Mouse (Mus musculus) heart, embryonic 10.5 days (tissue): ENCODE data around the gene Adap1. TPM values are rescaled to one million over a fixed set of nuclear protein-coding genes. Genes with fewer than 3 reads are reported as not detected.
A peak's percentile ranks its signal among the peaks of the same experiment; 100 is the strongest.

Experiments
- DNase-seq: peaks from one replicate; pipeline ENCODE4 v3.0.0-alpha.2; 2017; ENCODE audit warnings: low spot score
- H3K27ac ChIP-seq: fragments of 300-500 bp; sonication (generic); 2 replicates; pipeline ENCODE4 v1.5.1; 2016; ENCODE audit warnings: mild to moderate bottlenecking
- H3K27me3 ChIP-seq: fragments of 300-500 bp; sonication (generic); 2 replicates; pipeline ENCODE4 v1.6.1; 2016; ENCODE audit warnings: mild to moderate bottlenecking; ENCODE audit not compliant: poor library complexity, insufficient read depth, severe bottlenecking
- H3K36me3 ChIP-seq: fragments of 300-500 bp; sonication (generic); 2 replicates; pipeline ENCODE4 v1.6.1; 2016; ENCODE audit warnings: mild to moderate bottlenecking, moderate library complexity
- H3K4me1 ChIP-seq: fragments of 300-500 bp; sonication (generic); 2 replicates; pipeline ENCODE4 v1.6.1; 2016; ENCODE audit warnings: mild to moderate bottlenecking
- H3K4me3 ChIP-seq: fragments of 300-500 bp; sonication (generic); 2 replicates; pipeline ENCODE4 v1.5.1; 2016; ENCODE audit warnings: mild to moderate bottlenecking, moderate library complexity
- H3K9me3 ChIP-seq: fragments of 300-500 bp; sonication (generic); 2 replicates; pipeline ENCODE4 v1.6.1; 2016; ENCODE audit warnings: mild to moderate bottlenecking, moderate library complexity
- WGBS: fragments of 180-500 bp; shearing (Covaris S2); methylation state at CpG from one replicate; pipeline ENCODE4 v1.1.7; 2016; 5-methylcytosine and 5-hydroxymethylcytosine counted together
- polyA plus RNA-seq: library from polyadenylated mRNA; unstranded; fragments of >200 nt; fragmentation: Nextera tagmentation; extraction: Ambion mirVana; gene quantifications from 2 replicates; pipeline ENCODE4 v1.2.1, GENCODE M21; 2016

Adap1 gene
- 1.1 and 1.2 TPM in 2 replicates for polyA plus RNA-seq

GRCm38 (mm10) chr5:139325395-139325966, at the start of gene Adap1:
Adap1 (minus strand) TSS chr5:139325622.
- no peaks in the 10 kb centered on the region for H3K36me3 ChIP-seq
- H3K4me1 ChIP-seq: peaks cover 15% of the 10 kb centered on the region
- H3K27ac ChIP-seq: peak within 1 kb of the TSS; percentile 75
- peaks cover 96% of the 10 kb centered on the region for H3K27me3 ChIP-seq
- H3K9me3 ChIP-seq: no peaks in the 10 kb centered on the region
- peak within 1 kb of the TSS; percentile 75 for H3K4me3 ChIP-seq
- no peak for DNase-seq
- WGBS: 5% methylated on average over 61 of the region's 61 CpGs

GRCm38 (mm10) chr5:139374841-139375240, 49.4 kb upstream of the Adap1 start:
- Histone ChIP-seq H3K36me3 (no peaks in the 10 kb centered on the region), H3K27me3 (0 out of 2 replicates have a peak, but pooled peaks cover 4% of the 10 kb centered on the region), H3K9me3 (no peaks in the 10 kb centered on the region), H3K4me3 (no peak overlapping the region), H3K4me1 (peaks cover 94% of the 10 kb centered on the region), H3K27ac (no peak overlapping the region)
- DNase-seq: no peak
- 86% methylated on average over 2 of the region's 2 CpGs for WGBS

GRCm38 (mm10) chr5:139373889-139374444, 48.5 kb upstream of the Adap1 start:
- H3K36me3 ChIP-seq: no peaks in the 10 kb centered on the region
- 79% methylated on average over 6 of the region's 6 CpGs for WGBS
- H3K27ac ChIP-seq: no peak overlapping the region
- no peak for DNase-seq
- H3K4me3 ChIP-seq: no peak overlapping the region
- H3K9me3 ChIP-seq: no peaks in the 10 kb centered on the region
- peaks cover 92% of the 10 kb centered on the region for H3K4me1 ChIP-seq
- 0 out of 2 replicates have a peak, but pooled peaks cover 4% of the 10 kb centered on the region for H3K27me3 ChIP-seq

GRCm38 (mm10) chr5:139373126-139373525, 47.7 kb upstream of the Adap1 start:
- H3K4me1 ChIP-seq: peaks cover 88% of the 10 kb centered on the region
- H3K36me3 ChIP-seq: no peaks in the 10 kb centered on the region
- 0 out of 2 replicates have a peak, but pooled peaks cover 4% of the 10 kb centered on the region for H3K27me3 ChIP-seq
- WGBS: 79% methylated on average over 3 of the region's 3 CpGs
- no peak for DNase-seq
- no peaks in the 10 kb centered on the region for H3K9me3 ChIP-seq
- no peak overlapping the region for H3K4me3 ChIP-seq
- peak overlapping the region; percentile 99; the same call in 1 of the 2 replicates for H3K27ac ChIP-seq

GRCm38 (mm10) chr5:139371631-139372401, 46.4 kb upstream of the Adap1 start:
- peak; percentile 97 for DNase-seq
- peaks cover 75% of the 10 kb centered on the region for H3K4me1 ChIP-seq
- 2% methylated on average over 39 of the region's 39 CpGs for WGBS
- peak overlapping the region; percentile 76 for H3K4me3 ChIP-seq
- H3K36me3 ChIP-seq: no peaks in the 10 kb centered on the region
- no peaks in the 10 kb centered on the region for H3K9me3 ChIP-seq
- H3K27me3 ChIP-seq: 0 out of 2 replicates have a peak, but pooled peaks cover 4% of the 10 kb centered on the region
- H3K27ac ChIP-seq: peak overlapping the region; percentile 99

- Histone ChIP-seq H3K27ac (peak overlapping the region; percentile 99), H3K4me1 (peaks cover 68% of the 10 kb centered on the region)
Observed at GRCm38 (mm10) chr5:139371118-139371517, 45.7 kb upstream of the Adap1 start.

GRCm38 (mm10) chr5:139370336-139370735, 44.9 kb upstream of the Adap1 start:
- 65% methylated on average over 6 of the region's 6 CpGs for WGBS
- peaks cover 65% of the 10 kb centered on the region for H3K4me1 ChIP-seq

More at GRCm38 (mm10) chr5:139371118-139371517, 45.7 kb upstream of the Adap1 start:
- Histone ChIP-seq H3K9me3 (no peaks in the 10 kb centered on the region), H3K4me3 (peak overlapping the region; percentile 76), H3K36me3 (no peaks in the 10 kb centered on the region), H3K27me3 (0 out of 2 replicates have a peak, but pooled peaks cover 4% of the 10 kb centered on the region)
- DNase-seq: no peak
- WGBS: 63% methylated on average over 5 of the region's 5 CpGs

GRCm38 (mm10) chr5:139368638-139369320, 43.4 kb upstream of the Adap1 start:
- Histone ChIP-seq H3K4me1 (peaks cover 68% of the 10 kb centered on the region), H3K36me3 (no peaks in the 10 kb centered on the region), H3K9me3 (no peaks in the 10 kb centered on the region), H3K27me3 (0 out of 2 replicates have a peak, but pooled peaks cover 15% of the 10 kb centered on the region), H3K4me3 (no peak overlapping the region), H3K27ac (no peak overlapping the region)
- DNase-seq: no peak
- WGBS: 86% methylated on average over 11 of the region's 11 CpGs

More at GRCm38 (mm10) chr5:139370336-139370735, 44.9 kb upstream of the Adap1 start:
- Histone ChIP-seq H3K9me3 (no peaks in the 10 kb centered on the region), H3K4me3 (0 out of 2 replicates have a peak overlapping the region, but pooled peaks have one; percentile 76), H3K27me3 (0 out of 2 replicates have a peak, but pooled peaks cover 4% of the 10 kb centered on the region), H3K27ac (peak overlapping the region; percentile 99), H3K36me3 (no peaks in the 10 kb centered on the region)
- no peak for DNase-seq

GRCm38 (mm10) chr5:139367884-139368458, 42.5 kb upstream of the Adap1 start:
- Histone ChIP-seq H3K4me3 (no peak overlapping the region), H3K9me3 (no peaks in the 10 kb centered on the region), H3K36me3 (no peaks in the 10 kb centered on the region), H3K27ac (no peak overlapping the region), H3K27me3 (0 out of 2 replicates have a peak, but pooled peaks cover 19% of the 10 kb centered on the region), H3K4me1 (peaks cover 63% of the 10 kb centered on the region)
- WGBS: 93% methylated on average over 4 of the region's 4 CpGs
- no peak for DNase-seq

GRCm38 (mm10) chr5:139366484-139366883, 41.1 kb upstream of the Adap1 start:
- WGBS: 71% methylated on average over 11 of the region's 11 CpGs
- Histone ChIP-seq H3K27ac (no peak overlapping the region), H3K4me1 (peaks cover 48% of the 10 kb centered on the region), H3K36me3 (0 out of 2 replicates have a peak, but pooled peaks cover 6% of the 10 kb centered on the region), H3K4me3 (no peak overlapping the region), H3K27me3 (peaks cover 29% of the 10 kb centered on the region; the same call in 1 of the 2 replicates), H3K9me3 (no peaks in the 10 kb centered on the region)
- no peak for DNase-seq

GRCm38 (mm10) chr5:139365827-139366226, 40.4 kb upstream of the Adap1 start:
- 74% methylated on average over 1 of the region's 1 CpGs for WGBS
- H3K36me3 ChIP-seq: 0 out of 2 replicates have a peak, but pooled peaks cover 6% of the 10 kb centered on the region
- no peaks in the 10 kb centered on the region for H3K9me3 ChIP-seq
- peaks cover 42% of the 10 kb centered on the region for H3K4me1 ChIP-seq
- H3K27me3 ChIP-seq: peaks cover 29% of the 10 kb centered on the region; the same call in 1 of the 2 replicates
- no peak overlapping the region for H3K4me3 ChIP-seq
- H3K27ac ChIP-seq: peak overlapping the region; percentile 75; the same call in 1 of the 2 replicates
- no peak for DNase-seq
